Mouse (Mus musculus): ENCODE measurements at regions not wholly inside any gene's neighbourhood (a gene's known extent, or its start where the extent isn't known, plus 50 kb on each side); places are given as distances from the start of the nearest gene placed in this dataset.

- no peaks in the 10 kb centered on the region for H3K4me1 ChIP-seq
- H3K9me3 ChIP-seq = no peaks in the 10 kb centered on the region
- no peak overlapping the region for H3K4me2 ChIP-seq (replicated peaks)
- no peaks in the 10 kb centered on the region for H3K36me3 ChIP-seq
- no peak overlapping the region for H3K9ac ChIP-seq
- WGBS = 68% methylated on average over 2 of the region's 2 CpGs
- H3K27ac ChIP-seq = no peak overlapping the region
- no peak overlapping the region for H3K4me3 ChIP-seq
- no peak for ATAC-seq (ENCODE audit: insufficient number of reproducible peaks, insufficient read depth, low FRiP score, low TSS enrichment)
- H3K27me3 ChIP-seq = no peaks in the 10 kb centered on the region
Observed at GRCm38 (mm10) chr9:92661938-92662337, 119.9 kb downstream of the Plod2 start.

DNA sequence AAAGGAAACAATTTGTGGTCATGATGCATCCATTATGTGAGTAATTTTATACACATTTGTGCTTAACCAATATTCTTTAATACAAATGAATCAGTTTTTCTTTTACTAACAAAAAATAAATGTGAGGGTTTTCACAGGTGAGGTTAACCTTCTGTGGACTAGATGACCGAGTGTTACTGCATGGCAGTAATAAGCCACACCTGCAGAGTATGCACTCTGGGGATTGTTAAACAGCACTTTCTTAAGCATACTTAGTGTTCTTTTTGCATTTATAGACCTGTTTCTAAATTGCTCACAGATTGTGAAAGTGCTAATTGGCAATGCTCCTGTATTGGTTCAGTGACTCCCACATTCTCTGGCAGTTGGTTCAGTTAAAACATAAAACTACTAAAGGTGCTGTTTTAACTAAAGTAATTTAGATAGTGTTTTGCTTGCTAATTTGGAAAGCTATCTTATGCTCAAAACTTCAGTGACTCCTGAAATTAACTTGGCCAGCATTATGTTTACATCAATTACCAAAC lies 125.4 kb downstream of the Plod2 start:
- Histone ChIP-seq H3K4me1 (no peaks in the 10 kb centered on the region), H3K4me3 (no peak overlapping the region), H3K36me3 (no peaks in the 10 kb centered on the region), H3K27ac (no peak overlapping the region), H3K9ac (no peak overlapping the region), H3K9me3 (no peaks in the 10 kb centered on the region), H3K4me2 (replicated peaks) (no peak overlapping the region), H3K27me3 (no peaks in the 10 kb centered on the region)
- ATAC-seq (ENCODE audit: insufficient number of reproducible peaks, insufficient read depth, low FRiP score, low TSS enrichment) = no peak
- 64% methylated on average over 1 of the region's 1 CpGs for WGBS

DNA sequence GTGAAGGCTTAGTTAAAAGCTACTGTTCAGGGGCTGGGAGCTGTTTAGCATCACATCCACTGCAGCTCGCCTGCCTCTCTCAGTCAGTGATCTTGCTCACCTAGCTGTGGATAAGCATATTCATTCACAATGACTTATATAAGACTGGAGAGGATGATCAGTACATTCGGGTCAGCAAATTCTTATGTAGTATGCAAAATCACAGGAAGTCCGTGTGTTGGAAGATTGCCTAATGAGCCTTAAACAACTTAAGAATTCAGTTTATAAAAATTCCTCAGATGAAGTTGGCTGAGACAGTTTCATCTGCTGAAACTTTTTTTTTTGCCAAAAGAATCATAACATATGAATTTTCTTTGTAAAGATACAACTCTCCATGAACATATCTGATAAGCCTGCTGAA lies 129.9 kb downstream of the Plod2 start:
- Histone ChIP-seq H3K36me3 (no peaks in the 10 kb centered on the region), H3K4me2 (replicated peaks) (no peak overlapping the region), H3K9ac (no peak overlapping the region), H3K9me3 (no peaks in the 10 kb centered on the region), H3K27ac (no peak overlapping the region), H3K4me1 (no peaks in the 10 kb centered on the region), H3K4me3 (no peak overlapping the region), H3K27me3 (no peaks in the 10 kb centered on the region)
- WGBS = 84% methylated on average over 3 of the region's 3 CpGs
- no peak for ATAC-seq (ENCODE audit: insufficient number of reproducible peaks, insufficient read depth, low FRiP score, low TSS enrichment)

DNA sequence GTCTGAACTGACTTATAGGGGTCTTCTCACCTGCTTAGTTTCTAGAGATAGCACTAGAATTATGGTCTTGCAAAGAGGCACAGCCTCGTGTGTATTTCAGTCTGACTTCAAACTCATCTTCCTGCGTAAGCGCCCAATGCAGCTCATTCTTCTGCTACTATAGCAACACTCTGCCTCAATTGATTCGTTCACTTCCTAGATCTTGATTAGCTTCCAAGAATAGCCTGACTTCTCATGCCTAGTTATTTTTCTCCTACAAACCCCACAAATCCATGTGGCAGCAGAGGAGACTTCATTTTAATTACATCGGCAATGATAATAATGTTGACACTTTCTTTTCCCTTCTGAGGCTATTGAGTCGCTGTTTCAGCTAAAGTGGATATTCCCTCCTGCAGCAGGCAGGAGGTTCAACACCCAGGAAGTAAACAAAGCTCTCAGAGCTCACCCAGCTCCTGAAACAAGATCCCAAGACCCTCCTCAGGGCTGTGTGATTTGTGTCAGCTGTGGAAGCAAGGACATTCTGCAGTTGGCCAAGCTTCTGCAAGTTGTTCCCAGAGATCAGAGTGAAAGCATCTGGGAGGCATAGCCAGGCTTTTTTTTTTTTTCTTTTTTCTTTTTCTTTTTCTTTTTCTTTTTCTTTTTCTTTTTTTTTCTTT lies 152.5 kb downstream of the Plod2 start:
- no peak for ATAC-seq (ENCODE audit: insufficient number of reproducible peaks, insufficient read depth, low FRiP score, low TSS enrichment)

DNA sequence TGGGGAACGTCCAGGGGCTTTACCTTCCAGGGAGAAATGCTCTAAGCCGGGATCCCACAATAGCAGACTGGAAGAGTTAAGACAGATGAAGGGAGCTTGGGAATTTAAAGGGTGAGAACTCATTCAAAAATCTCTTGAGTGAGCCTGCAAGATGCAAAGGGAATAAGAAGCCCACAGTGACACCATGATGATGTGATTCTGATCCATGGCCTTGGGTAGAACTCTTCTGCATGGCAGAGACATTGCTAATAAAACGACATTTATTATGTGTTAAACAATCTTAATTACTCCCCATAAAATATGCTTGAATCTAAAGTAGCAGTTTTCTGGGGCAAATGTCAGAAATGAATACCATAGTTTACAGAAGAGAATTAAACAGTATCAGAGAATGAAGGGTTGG lies 155.9 kb downstream of the Plod2 start:
- H3K9me3 ChIP-seq = no peaks in the 10 kb centered on the region
- H3K27me3 ChIP-seq = no peaks in the 10 kb centered on the region
- no peak overlapping the region for H3K4me2 ChIP-seq (replicated peaks)
- H3K4me3 ChIP-seq = no peak overlapping the region
- WGBS = 67% methylated on average over 3 of the region's 3 CpGs
- no peak for ATAC-seq (ENCODE audit: insufficient number of reproducible peaks, insufficient read depth, low FRiP score, low TSS enrichment)
- no peak overlapping the region for H3K9ac ChIP-seq
- no peaks in the 10 kb centered on the region for H3K36me3 ChIP-seq
- no peak overlapping the region for H3K27ac ChIP-seq
- no peaks in the 10 kb centered on the region for H3K4me1 ChIP-seq

More for the DNA sequence above, 152.5 kb downstream of the Plod2 start:
- 78% methylated on average over 6 of the region's 6 CpGs for WGBS
- Histone ChIP-seq H3K36me3 (no peaks in the 10 kb centered on the region), H3K4me3 (no peak overlapping the region), H3K27me3 (no peaks in the 10 kb centered on the region), H3K4me2 (replicated peaks) (no peak overlapping the region), H3K27ac (no peak overlapping the region), H3K4me1 (no peaks in the 10 kb centered on the region), H3K9ac (no peak overlapping the region), H3K9me3 (no peaks in the 10 kb centered on the region)

DNA sequence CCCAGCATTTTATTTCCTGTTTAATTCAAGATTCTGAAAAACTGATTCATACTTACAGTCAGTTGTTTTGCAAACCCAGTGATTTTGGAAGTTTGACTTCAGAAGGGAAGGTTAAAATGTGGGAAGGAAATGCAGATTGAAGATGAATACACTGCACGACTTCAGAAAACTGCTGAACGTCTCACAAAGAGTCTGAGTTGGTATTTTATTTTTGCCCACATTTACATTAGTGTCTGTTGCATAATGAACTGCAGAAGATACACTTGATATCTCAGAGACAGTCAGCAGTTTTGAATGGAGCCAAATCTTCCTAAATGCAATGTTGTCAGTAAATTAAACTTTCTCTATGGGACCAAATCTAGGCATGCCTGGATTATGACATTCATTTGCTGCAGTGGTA lies 162.7 kb downstream of the Plod2 start:
- no peak overlapping the region for H3K4me2 ChIP-seq (replicated peaks)
- no peak overlapping the region for H3K27ac ChIP-seq
- H3K9me3 ChIP-seq = no peaks in the 10 kb centered on the region
- H3K4me1 ChIP-seq = no peaks in the 10 kb centered on the region
- WGBS = 77% methylated on average over 2 of the region's 2 CpGs
- no peak overlapping the region for H3K9ac ChIP-seq
- H3K36me3 ChIP-seq = no peaks in the 10 kb centered on the region
- no peaks in the 10 kb centered on the region for H3K27me3 ChIP-seq
- no peak overlapping the region for H3K4me3 ChIP-seq
- ATAC-seq (ENCODE audit: insufficient number of reproducible peaks, insufficient read depth, low FRiP score, low TSS enrichment) = no peak

DNA sequence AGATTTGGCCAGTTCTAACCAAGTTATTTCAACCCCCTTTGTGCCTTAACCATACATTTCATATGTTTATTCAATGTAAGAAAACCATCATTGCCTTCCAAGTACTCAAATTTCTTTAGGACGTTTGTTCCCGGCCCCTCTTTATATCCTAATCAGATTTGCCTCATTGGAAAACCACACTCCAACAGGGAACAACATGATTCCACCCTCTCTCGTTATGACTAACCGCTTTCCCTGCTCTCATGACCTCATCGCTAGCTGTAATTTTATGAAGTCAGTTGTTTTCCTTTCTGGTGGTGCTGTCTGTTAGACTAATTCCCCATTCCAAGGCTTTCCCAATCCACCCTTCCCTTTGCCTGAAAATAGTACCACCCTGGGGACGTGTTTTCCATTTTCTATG lies 165.0 kb downstream of the Plod2 start:
- Histone ChIP-seq H3K27me3 (no peaks in the 10 kb centered on the region), H3K4me3 (no peak overlapping the region), H3K9me3 (no peaks in the 10 kb centered on the region), H3K4me1 (no peaks in the 10 kb centered on the region), H3K9ac (no peak overlapping the region), H3K36me3 (no peaks in the 10 kb centered on the region), H3K4me2 (replicated peaks) (no peak overlapping the region), H3K27ac (no peak overlapping the region)
- 57% methylated on average over 6 of the region's 6 CpGs for WGBS
- ATAC-seq (ENCODE audit: insufficient number of reproducible peaks, insufficient read depth, low FRiP score, low TSS enrichment) = no peak

- H3K27me3 ChIP-seq = no peaks in the 10 kb centered on the region
- 55% methylated on average over 6 of the region's 6 CpGs for WGBS
- H3K4me2 ChIP-seq (replicated peaks) = no peak overlapping the region
- no peak for ATAC-seq (ENCODE audit: insufficient number of reproducible peaks, insufficient read depth, low FRiP score, low TSS enrichment)
- no peak overlapping the region for H3K4me3 ChIP-seq
- no peaks in the 10 kb centered on the region for H3K4me1 ChIP-seq
- no peak overlapping the region for H3K9ac ChIP-seq
- H3K27ac ChIP-seq = no peak overlapping the region
- no peaks in the 10 kb centered on the region for H3K9me3 ChIP-seq
- no peaks in the 10 kb centered on the region for H3K36me3 ChIP-seq
Observed at GRCm38 (mm10) chr9:92717176-92717575, 175.2 kb downstream of the Plod2 start.

GRCm38 (mm10) chr9:92718337-92718736 lies 176.3 kb downstream of the Plod2 start:
- Histone ChIP-seq H3K27me3 (no peaks in the 10 kb centered on the region), H3K9me3 (no peaks in the 10 kb centered on the region), H3K27ac (no peak overlapping the region), H3K36me3 (no peaks in the 10 kb centered on the region), H3K9ac (no peak overlapping the region), H3K4me3 (no peak overlapping the region), H3K4me2 (replicated peaks) (no peak overlapping the region), H3K4me1 (no peaks in the 10 kb centered on the region)
- no peak for ATAC-seq (ENCODE audit: insufficient number of reproducible peaks, insufficient read depth, low FRiP score, low TSS enrichment)

DNA sequence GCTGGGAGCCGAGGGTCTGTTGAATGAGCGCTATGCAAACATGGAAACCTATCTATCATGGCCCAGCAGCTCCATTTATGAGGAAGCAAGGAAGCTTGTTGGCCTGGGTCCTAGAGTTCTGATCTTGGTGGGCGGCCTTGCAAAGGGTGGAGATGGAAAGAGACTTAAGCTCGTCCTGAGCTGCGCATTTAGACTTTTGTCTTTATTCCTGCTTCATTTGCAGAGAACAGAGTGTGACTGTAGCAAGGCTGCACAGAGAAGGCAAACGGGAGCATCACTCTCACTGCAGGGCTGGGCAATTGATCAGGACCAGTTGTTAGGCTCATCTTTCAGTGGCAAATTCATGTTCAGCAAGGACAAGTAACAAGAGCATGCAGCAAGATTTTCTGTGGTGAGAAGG lies 177.2 kb downstream of the Plod2 start:
- 82% methylated on average over 6 of the region's 6 CpGs for WGBS
- H3K4me1 ChIP-seq = no peaks in the 10 kb centered on the region
- no peak overlapping the region for H3K4me2 ChIP-seq (replicated peaks)
- no peaks in the 10 kb centered on the region for H3K9me3 ChIP-seq
- no peaks in the 10 kb centered on the region for H3K27me3 ChIP-seq
- no peak for ATAC-seq (ENCODE audit: insufficient number of reproducible peaks, insufficient read depth, low FRiP score, low TSS enrichment)
- H3K4me3 ChIP-seq = no peak overlapping the region
- H3K36me3 ChIP-seq = no peaks in the 10 kb centered on the region
- no peak overlapping the region for H3K27ac ChIP-seq
- H3K9ac ChIP-seq = no peak overlapping the region

DNA sequence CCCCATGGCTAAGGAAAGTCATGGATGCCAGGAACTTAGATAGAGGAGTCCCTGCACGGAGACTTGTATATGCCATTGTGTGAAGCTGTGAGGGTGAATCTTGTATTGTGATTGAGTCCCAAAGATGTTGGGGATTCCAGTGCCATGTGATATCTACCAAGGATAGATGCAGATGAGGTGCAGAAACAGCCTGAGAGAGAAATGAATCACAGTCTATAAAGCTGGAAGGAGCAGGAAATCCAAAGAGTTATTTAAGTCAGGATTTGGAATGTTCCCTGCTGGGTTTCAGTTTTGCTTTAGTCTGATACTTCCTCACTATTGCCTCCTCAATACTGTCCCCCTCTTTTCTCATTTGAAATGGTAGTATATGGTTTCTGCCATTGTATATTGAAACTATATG lies 186.8 kb downstream of the Plod2 start:
- 81% methylated on average over 1 of the region's 1 CpGs for WGBS
- H3K27ac ChIP-seq = no peak overlapping the region
- H3K4me1 ChIP-seq = no peaks in the 10 kb centered on the region
- H3K36me3 ChIP-seq = no peaks in the 10 kb centered on the region
- H3K4me2 ChIP-seq (replicated peaks) = no peak overlapping the region
- H3K4me3 ChIP-seq = no peak overlapping the region
- no peak for ATAC-seq (ENCODE audit: insufficient number of reproducible peaks, insufficient read depth, low FRiP score, low TSS enrichment)
- no peaks in the 10 kb centered on the region for H3K27me3 ChIP-seq
- H3K9ac ChIP-seq = no peak overlapping the region
- no peaks in the 10 kb centered on the region for H3K9me3 ChIP-seq

DNA sequence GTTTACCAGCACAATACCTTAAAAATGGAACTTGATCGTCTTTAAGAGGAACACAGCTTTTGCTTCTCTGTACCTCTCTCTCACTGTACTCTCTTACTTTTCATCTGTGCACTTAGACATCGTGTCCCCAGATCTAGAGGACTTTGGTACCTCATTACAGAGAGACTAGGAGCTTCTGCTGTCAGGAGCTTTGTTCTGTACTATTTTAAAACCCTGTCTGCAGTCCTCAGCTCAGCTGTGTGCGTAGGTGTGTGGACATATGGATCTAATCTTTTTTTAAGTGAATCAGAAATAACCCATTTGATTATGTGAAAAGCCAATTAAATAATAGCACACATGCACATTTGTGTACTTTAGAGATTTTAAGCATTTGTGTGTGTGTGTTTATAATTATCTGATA lies 189.4 kb downstream of the Plod2 start:
- 61% methylated on average over 3 of the region's 3 CpGs for WGBS
- H3K4me3 ChIP-seq = no peak overlapping the region
- no peak overlapping the region for H3K9ac ChIP-seq
- no peaks in the 10 kb centered on the region for H3K4me1 ChIP-seq
- no peaks in the 10 kb centered on the region for H3K9me3 ChIP-seq
- ATAC-seq (ENCODE audit: insufficient number of reproducible peaks, insufficient read depth, low FRiP score, low TSS enrichment) = no peak
- H3K36me3 ChIP-seq = no peaks in the 10 kb centered on the region
- H3K27me3 ChIP-seq = no peaks in the 10 kb centered on the region
- H3K27ac ChIP-seq = no peak overlapping the region
- H3K4me2 ChIP-seq (replicated peaks) = no peak overlapping the region

DNA sequence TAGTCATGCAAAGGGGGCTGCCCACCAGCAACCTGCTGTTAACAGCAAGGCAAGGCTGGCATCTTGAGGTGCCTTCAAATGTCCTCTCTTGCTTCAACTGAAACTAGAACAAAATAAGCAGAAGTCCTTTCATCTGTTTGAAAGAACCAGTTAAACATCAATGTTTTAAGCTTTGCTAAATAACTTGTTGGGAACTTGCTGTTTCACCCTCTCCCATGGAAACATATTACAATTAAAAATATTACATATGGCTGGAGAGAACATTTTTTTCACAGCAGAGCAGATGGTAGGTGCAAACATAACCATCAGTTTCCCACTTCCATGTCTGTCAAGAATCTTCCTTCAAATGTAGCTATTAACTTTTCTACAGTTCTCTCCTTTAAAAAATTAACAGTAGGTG lies 225.5 kb downstream of the Plod2 start:
- no peak for ATAC-seq (ENCODE audit: insufficient number of reproducible peaks, insufficient read depth, low FRiP score, low TSS enrichment)
- Histone ChIP-seq H3K9ac (no peak overlapping the region), H3K36me3 (no peaks in the 10 kb centered on the region), H3K9me3 (no peaks in the 10 kb centered on the region), H3K4me3 (no peak overlapping the region), H3K27ac (no peak overlapping the region), H3K27me3 (no peaks in the 10 kb centered on the region), H3K4me2 (replicated peaks) (no peak overlapping the region), H3K4me1 (no peaks in the 10 kb centered on the region)

Measured in embryonic facial prominence, embryonic 12.5 days (tissue).